Mouse (Mus musculus) left cerebral cortex, postnatal 4 days (tissue): ENCODE measurements at regions not wholly inside any gene's neighbourhood (a gene's known extent, or its start where the extent isn't known, plus 50 kb on each side); places are given as distances from the start of the nearest gene placed in this dataset.

Experiments used
- DNase-seq: peaks from one replicate; pipeline ENCODE4 v3.0.0-alpha.2; 2022
- intact Hi-C: fragments of 180-260 bp; cut with DNase I; formaldehyde crosslinking; loops from one replicate; pipeline ENCODE4 v1.15.1; 2025

DNA sequence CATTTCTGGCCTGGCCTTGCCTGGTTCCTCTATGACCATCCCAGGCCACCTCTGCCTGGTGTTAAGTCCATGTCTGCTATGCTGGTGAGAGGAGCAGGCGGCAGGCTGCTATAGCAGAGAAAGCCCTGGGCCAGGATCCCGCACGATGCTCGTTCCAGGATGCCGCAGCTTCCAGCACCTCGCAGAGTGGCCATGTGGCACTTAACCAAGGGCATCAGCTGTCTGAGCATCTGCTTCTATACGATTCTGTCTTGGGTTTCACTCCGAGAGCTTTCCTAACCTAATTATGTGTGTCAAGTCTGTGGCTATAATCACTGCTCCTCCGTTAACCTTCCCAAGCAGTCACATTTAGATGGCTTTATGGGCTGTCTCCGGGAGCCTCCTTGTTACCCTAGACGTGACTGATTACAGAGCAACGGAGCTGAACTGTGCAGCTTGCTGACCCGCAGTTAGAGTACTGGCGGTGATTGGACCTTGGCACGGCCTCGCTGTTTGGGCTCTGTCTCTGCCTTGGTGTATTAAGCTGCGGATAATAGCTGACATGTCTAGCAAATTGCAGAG is 64.4 kb downstream of the Ackr3 start:
- DNase-seq: peak; percentile 86
- intact Hi-C loops: no loop called here

DNA sequence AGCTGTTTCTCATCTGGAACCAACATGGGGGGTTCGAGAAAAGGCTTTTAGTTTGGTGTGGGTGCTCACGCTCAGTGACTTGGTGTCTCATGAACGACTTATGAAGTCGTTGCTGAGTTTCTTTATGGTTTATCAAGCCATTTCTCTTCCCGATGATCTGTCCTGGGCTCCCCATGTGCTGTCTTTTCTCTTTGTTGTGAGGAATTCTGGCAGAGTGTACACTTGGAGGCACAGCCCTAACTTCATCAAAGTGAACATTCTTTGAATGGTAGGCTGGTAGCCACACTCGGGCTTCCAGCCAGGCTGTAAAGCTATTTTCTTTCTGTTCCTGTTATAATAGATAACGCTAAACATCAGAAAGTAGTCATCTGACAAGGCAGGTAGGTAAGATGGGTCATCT is 65.2 kb downstream of the Ackr3 start:
- intact Hi-C loops: no loop called here
- DNase-seq: no peak

DNA sequence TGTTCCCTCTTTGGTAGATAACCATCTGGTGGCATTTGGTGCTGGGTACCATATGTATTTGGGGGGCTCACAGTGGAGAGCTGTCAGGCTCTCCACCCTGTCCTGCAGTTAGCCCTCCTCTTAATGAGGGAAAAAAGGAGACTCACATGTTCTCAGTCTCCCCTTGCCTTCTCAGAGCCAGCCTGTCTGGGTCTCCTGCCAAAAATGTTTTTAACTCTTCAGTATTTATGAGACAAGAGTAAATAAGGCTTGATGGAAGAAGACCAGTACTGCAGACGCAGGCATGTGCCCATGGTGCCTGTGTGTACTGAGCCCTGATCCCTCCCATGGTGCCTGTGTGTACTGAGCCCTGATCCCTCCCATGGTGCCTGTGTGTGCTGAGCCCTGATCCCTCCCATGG is 66.1 kb downstream of the Ackr3 start:
- no peak for DNase-seq
- intact Hi-C loops: no loop called here

GRCm38 (mm10) chr1:90271326-90271725 is 67.5 kb downstream of the Ackr3 start:
- intact Hi-C loops: no loop called here
- no peak for DNase-seq

DNA sequence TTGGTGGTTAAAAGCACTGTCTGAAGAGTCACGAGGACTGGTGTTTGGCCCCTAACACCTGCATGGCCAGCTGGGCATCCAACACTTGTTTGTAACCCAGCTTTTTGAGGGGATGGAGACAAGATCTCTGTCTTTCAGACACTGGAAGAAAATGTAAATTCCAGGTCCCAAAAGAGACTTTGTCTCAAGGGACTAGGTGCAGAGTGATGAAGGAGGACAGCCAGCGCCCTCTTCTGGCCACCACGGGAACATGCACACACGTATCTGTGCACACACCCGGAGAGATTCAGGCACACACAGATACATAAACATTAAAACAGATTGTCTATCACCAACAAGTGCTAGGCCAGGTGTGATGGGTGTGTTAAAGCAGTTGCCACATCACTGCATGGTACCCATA is 68.6 kb downstream of the Ackr3 start:
- intact Hi-C loops: no loop called here
- DNase-seq: no peak

DNA sequence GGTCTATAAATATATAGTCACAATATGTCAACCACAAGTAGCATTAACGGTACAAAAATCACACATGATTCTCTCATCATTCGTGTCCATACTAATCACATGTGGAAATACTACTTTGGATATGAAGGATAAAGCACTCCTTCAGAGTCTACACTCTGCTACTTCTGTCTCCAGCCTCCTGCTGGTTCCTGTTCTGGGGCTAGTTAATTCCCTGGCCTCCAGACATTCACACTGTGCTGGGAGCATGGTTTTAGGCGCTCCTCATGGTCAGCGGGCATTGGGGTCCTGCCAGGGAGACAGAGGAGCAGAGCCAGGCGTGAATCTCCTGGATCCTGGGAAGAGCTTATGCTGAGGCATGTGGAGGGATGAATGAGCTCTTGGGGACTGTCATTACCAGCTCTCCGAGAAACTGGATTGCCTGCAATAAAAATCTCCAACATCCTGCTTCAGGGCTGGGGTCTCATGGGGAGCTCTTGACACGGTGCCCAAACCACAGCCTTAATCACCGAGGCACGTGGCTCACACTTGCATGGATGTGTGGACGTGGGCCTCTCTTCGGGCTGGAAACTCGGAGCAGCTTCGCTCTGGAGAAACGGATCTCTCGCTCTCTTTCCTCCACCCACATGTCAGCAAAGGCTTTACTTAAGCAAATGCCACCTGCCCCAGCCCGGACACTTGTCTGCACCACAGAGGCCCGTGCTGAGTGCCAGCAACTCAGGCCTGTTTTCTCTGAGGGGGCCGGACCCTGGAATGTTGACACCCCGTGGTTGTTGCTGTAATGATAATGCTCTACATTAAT is 69.2 kb downstream of the Ackr3 start:
- peak; percentile 59 for DNase-seq

GRCm38 (mm10) chr1:90273629-90273928 is 69.8 kb downstream of the Ackr3 start:
- intact Hi-C loops: no loop called here
- DNase-seq: no peak

More for the DNA sequence above, 69.2 kb downstream of the Ackr3 start:
- intact Hi-C loops: no loop called here

- intact Hi-C loops: no loop called here
- no peak for DNase-seq
Observed at GRCm38 (mm10) chr1:90274968-90275651, 71.3 kb downstream of the Ackr3 start.

DNA sequence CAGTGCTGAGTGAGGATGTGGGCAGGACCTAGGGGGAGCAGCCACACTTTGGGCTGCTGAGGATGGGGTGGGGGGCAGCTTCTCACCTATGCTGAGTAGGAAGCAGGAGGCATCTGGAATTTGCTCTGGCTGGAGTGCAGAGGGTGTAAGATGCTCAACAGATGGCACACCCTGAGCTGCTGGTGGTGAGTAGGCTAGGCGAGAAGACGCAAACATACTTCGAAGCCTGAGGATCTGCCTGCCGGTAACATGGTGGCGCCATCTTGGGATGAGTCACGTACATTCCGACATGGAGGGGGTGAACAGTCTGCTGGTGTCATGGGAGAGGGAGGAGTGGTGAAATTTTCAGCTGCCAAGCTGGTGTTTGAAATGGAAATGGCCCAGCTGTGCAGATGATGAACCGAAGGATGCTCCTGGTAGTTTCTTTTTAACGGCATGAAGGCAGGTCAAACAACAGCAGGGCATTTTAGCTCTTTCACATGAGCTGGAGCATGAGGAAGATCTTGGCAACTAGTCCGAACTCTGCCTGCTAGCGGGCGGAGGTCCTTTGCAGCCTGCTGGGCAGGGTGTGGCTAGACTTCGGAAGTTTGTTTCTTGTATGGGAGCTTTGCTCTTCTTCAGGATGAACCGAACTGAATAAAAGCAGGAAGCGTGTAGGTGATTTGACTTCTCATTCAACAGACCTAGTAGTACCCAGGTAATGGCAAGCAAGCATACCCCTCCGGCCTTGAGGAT is 72.2 kb downstream of the Ackr3 start:
- no peak for DNase-seq
- intact Hi-C loops: no loop called here

DNA sequence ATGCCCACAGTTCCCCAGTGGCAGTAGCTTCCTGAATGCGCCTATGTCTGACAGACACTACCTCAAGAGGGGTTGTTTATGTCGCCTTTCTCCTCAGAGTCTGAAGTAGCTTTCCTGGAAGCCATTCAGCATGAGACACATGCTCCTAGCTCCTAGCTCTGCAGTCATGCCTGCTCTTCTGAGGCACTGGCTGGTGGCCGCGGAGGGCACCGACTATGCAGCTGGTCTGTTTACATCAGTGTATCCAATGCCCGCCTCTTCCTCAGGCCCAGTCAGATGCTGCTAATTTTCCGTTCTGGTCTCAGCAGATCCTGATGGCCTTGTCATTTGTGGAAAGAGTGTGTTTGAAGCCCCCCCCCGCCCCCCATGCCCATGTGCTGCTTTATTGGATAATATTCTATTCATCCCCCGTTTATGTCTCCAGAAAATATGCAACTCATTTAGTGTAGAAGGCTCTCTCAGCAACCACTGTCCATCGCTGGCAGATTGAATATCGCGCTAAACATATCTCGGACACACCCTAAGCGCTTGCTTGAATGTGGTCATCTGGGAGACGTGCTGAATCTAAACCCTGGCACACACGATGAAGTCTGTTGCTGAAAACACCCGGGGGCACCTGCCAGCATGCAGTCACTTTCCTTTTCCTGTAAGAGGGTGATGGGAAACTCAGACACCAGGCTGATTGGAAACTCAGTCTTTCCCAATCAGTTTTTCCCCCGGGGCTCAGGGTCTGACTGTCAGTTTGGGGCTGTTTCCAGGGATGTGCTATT is 73.9 kb downstream of the Ackr3 start:
- intact Hi-C loops: no loop called here
- DNase-seq: peak; percentile 46

DNA sequence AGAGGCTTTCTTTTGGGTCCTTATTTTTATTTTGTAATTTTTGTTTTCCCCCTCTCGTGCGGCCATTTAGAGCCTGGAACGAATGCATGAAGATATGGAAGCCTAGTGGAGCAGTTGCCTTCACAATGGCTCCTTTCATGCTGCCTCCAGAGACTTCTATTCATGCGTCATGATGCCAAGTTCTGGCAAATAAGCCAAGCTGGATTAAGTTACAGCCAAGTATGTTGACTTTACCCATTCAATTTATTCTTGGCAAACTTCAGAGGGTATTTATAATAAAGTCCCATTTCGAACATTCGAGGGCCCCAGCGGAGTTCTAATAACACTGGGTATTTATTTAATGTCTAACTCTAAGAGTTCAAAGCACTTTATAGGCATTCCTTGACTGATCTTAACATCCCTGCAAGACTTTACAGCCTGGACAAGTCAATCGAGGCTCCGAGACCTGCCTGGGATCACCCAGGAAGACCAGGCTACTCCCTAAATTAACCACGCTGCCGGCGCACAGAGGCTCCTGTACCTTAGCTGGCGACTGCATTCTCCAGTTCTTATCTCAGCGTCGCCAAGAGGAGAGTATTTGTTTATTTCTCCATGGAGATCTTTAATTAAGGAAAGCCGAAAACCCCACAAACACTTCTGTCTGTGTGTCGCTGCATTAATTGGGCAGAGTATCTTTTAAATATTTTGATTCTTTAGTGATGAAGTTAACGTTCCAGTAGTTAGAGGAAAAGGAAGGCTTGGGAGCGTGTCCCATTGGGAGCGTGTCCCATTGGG is 75.5 kb downstream of the Ackr3 start:
- peak; percentile 41 for DNase-seq
- intact Hi-C loops: no loop called here

DNA sequence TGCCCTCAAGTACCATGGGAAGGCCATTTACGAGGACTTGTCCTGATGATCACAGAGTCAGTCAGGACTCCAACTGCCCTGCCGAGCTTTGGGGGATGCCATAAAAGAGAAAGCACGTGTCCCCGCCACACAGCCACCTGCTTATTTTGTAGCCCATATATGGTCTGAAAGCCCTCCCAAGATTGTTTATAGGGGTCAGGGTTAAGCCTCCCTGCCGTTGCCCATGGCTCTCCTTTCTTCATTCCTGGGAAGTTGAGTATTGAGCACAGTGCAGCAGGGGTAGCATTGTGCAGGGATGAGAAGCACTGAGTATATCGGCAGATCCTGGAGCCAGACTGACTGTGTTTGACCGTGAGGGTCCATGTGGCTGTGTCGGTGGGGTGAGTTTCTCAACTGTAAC is 76.4 kb downstream of the Ackr3 start:
- DNase-seq: no peak
- intact Hi-C loops: no loop called here

DNA sequence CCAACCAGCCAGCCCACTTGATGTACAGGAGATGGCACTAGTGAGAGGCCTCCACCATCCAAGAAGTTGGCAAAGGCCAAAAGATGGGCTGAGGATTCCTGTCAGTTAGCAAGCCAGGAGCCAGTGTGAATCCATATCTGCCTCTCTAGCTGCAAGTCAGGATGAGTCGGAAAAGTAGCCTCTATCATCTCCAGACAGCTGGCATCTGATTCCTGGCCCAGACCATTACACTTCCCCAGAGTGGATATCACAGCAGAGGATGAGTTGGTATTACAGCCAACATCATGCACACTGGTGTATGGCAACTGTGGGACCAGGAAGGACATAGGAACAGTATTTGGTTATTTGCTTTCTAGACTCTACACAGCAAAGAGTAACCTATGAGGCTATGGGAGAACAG is 77.5 kb downstream of the Ackr3 start:
- intact Hi-C loops: no loop called here
- no peak for DNase-seq

- DNase-seq: no peak
- intact Hi-C loops: no loop called here
Observed at GRCm38 (mm10) chr1:90281956-90282355, 78.2 kb downstream of the Ackr3 start.

- no peak for DNase-seq
- intact Hi-C loops: no loop called here
Observed at GRCm38 (mm10) chr1:90282367-90282766, 78.6 kb downstream of the Ackr3 start.

DNA sequence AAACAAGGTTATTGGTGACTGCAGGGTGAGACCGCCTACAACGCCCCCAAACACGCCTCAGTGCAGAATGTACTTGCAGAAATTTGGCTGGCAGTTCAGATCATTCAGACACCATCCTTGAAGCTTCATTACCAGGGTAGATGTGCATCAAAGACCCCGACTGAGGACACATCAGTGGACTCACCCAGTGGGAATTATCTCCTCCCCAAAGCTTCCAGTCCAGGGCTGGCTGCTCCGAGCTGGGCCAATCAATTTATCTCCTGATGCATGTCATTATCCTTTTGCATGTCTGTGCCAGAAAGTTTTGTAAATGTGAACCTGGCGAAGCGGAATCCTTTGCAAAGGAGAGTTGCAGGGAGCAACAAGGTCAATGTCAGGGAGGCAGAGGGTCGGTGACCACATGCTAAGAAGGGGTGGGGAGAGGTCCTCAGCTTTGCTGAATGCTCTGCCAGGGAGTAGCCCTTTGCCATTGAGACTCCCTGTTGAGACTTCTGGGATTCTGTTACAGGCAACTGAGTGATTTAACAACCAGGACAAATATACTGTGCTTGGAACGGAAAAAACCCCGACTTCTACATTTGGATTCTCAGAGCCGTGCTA is 79.5 kb downstream of the Ackr3 start:
- intact Hi-C loops: no loop called here

DNA sequence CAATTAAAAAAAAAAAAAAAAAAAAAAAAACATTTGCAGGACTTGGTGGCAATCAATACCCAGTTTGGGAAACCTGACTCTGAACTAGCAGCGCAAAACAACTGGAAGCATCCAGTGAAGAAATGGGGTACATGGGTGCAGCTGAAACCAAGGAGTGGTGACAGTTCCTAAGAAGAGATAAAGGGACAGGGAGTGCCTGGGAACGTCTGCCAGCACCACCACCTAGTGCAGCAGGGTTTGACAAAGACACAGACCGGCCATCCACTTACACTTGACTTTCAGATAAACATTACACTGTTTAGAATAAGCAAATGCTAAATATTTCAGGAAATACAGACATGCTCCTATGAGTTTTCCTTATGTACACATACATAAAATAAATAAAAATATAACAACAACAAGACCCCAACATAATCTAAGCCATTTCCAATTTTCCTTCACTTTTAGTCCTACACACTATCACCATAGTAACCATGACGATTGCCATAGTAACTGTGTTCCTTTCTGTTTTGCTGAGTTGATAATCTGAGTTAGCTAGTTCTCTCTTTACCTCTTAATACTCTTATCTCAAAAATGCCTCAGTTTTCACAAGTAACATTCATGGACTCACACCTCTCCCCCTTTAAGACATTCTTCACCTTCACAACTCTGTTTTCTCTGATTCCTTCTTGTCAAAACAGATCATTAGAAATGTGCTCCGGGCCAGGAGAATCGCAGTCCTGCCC is 80.3 kb downstream of the Ackr3 start:
- intact Hi-C loops: no loop called here
- DNase-seq: no peak

More for the DNA sequence above, 79.5 kb downstream of the Ackr3 start:
- DNase-seq: no peak

DNA sequence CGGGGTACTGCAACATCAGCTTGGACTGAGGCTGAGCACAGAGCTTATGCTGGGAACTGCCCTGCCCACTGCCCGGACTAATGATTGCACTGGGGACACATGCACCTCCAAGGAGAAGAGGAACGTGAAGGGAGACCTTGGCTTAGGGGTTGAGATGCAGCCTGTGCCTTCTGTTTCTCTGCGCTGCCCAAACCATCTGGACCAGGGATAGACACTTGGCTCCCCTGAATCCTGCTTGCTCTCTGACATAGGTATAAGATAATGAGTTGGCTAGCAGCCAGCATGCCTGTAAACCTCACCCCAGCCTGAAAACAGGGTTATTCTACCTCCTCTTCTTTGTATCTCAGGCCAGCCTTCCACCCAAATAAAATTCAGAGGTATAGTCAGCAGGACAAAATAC is 81.5 kb downstream of the Ackr3 start:
- DNase-seq: peak; percentile 51
- intact Hi-C loops: no loop called here

DNA sequence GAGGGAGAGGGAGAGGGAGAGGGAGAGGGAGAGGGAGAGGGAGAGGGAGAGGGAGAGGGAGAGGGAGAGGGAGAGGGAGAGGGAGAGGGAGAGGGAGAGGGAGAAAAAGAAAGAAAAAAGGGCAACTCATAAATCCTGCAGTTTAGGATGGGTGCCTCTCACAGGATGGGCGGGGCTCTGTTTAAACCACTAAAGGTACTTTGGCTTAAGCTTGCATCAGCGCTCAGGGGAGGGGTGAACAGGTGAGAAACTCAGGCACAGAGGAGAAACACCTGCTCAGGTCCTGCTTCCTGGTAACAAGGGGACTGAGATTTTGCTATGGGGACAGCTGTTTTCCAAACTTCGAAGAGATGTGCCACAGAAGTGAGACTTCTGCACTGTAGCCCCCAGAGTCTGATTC is 83.5 kb downstream of the Ackr3 start:
- intact Hi-C loops: no loop called here
- no peak for DNase-seq
